Mouse (Mus musculus): ENCODE measurements around the gene 1600002K03Rik. TPM values are rescaled to one million over a fixed set of nuclear protein-coding genes. Genes with fewer than 3 reads are reported as not detected.

1600002K03Rik gene
- total RNA-seq (2023), result 10 to 100 TPM; 15.1 to 16.3 TPM

GRCm38 (mm10) chr10:80172527-80173292, at the start of gene 1600002K03Rik:
TSS of gene 1600002K03Rik (plus strand) at chr10:80172944.

DNA sequence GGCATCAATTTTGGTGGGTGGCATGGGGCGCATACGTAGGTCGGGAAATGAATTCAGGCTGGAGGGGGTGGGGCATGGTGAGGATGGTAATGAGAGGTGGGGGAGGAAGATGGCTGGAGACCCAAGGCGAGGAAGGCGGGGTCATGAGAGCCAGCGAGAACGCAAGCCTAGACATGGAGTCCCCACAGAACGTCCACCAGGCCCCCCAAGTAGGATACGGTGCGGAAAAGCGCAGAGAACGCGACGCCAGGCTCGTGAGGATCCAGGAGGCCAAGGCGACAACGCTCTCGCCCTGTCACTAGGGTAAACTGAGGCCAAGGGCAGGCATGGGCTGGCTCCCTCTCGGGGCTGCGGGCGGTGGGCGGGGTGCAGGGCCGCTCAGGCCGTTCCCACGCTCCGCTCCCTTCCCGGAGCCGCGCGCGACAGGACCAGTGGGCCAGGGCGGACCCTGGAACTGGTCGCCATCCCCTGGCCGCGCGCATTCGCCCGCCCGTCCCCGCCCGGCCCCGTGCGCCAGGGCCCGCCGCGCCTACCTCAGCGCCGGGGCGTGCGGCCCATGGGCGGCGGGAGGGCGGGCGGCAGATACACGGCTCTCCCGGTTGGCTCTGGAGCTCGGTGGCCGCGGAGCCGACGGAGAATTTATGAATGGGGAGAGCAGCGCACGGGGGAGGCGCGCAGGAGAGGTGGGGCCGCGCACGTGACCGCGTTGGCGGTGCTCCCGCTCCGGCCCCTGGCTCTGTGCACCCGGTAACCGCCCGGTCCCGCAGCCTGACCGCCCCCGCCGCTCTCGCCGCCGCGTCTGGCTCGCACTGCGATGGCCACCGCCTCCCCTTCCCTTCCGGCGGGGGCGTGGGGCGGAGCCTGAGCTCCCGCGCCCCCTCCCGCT, 33.9 kb upstream of the 1600002K03Rik start, which contains the start of gene Atp5d:
Gene Atp5d (plus strand): TSS at position 80 of the 886 bp plus-strand sequence.

DNA sequence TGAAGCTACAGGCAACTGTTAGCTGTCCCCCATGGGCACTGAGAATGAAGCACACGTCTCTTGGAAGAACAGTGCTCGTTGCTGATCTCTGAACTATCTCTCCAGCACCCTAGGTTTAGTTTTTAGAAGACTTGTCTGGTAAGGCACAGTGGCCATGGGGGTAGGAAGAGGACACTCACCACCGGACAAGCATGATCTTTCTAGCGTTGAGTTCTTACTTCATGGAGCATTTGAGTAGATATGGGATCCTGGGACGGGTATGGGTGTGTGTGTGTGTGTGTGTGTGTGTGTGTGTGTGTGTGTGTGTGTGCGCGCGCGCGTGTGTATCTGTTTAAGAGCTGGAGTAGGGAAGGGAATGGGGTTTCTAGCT, 32.1 kb upstream of the 1600002K03Rik start, which contains the start of gene Cbarp:
Gene Cbarp (minus strand): TSS at position 170 of the 370 bp plus-strand sequence.

GRCm38 (mm10) chr10:80147719-80148601, 24.8 kb upstream of the 1600002K03Rik start, which contains the start of gene Midn:
TSS of gene Midn (plus strand) at chr10:80148272.

DNA sequence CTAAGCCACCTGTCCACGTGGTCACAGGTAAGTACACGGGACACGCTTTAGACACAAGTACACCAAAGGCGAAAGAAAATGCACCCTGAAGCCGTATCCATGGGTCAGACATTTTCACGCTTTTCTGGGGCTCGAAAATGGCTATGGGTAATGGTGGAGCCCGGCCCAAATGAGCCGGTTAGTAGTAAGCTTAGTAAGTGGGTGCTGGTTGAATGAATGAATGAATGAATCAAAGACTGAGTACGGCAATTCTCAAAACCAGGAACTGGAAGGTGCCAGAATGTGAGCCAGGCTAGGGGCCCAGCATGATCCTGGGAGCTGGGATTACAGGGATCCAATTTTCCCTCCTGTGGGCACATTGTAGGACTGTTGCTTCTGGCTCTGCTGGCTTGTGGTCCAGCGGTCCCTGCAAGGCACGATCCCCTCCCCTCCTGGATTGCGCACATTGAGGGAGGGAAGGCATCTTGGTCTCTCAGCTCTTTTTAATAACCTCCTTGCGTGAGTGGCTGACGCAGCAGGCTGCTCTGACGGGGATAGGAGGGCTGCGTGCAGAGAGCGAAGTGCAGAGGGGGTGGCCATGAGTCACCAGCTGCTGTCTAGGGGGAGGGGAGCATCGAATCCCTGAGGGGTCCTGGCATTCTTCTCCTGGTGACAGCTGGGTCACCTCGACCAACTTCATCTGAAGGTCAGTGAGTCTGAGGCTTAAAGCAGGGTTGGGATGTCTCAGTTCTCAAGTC, 7.2 kb upstream of the 1600002K03Rik start, which contains the start of gene Cirbp:
Gene Cirbp (plus strand): TSS at position 594 of the 737 bp plus-strand sequence.

GRCm38 (mm10) chr10:80179068-80180051, 6.6 kb downstream of the 1600002K03Rik start, which contains the start of gene Efna2:
TSS of gene Efna2 (plus strand) at chr10:80179482.

Other genes starting within 250 kb of the 1600002K03Rik start
- 10 to 100 TPM in 1 of 2 experiments, 1 to 10 TPM in 1; 9.3 to 12.5 TPM for gene Arid3a, start 245.9 kb upstream of the 1600002K03Rik start, total RNA-seq (2023)
- gene Wdr18, start 212.8 kb upstream of the 1600002K03Rik start, total RNA-seq (2023), result 10 to 100 TPM; 54.5 to 63.1 TPM
- under 1 TPM in 1 of 2 experiments, not detected in 1; 0.89 TPM for gene Grin3b, start 202.2 kb upstream of the 1600002K03Rik start, total RNA-seq (2023)
- gene Tmem259, start 188.6 kb upstream of the 1600002K03Rik start, total RNA-seq (2023), result 100 to 1,000 TPM; 152 to 155 TPM
- gene Cnn2, start 184.4 kb upstream of the 1600002K03Rik start, total RNA-seq (2023), result 100 to 1,000 TPM; 509 to 532 TPM
- 10 to 100 TPM; 75.4 to 82.6 TPM for gene Abca7, start 176.4 kb upstream of the 1600002K03Rik start, total RNA-seq (2023)
- 100 to 1,000 TPM; 853 to 885 TPM for gene Arhgap45, start 156.3 kb upstream of the 1600002K03Rik start, total RNA-seq (2023)
- 10 to 100 TPM; 71.1 to 85.2 TPM for gene Polr2e, start 133.1 kb upstream of the 1600002K03Rik start, total RNA-seq (2023)
- 100 to 1,000 TPM; 155 to 180 TPM for gene Gpx4, start 125.8 kb upstream of the 1600002K03Rik start, total RNA-seq (2023)
- gene Sbno2, start 67.4 kb upstream of the 1600002K03Rik start, total RNA-seq (2023), result 10 to 100 TPM; 97.7 to 98.5 TPM
- gene Stk11, start 57.1 kb upstream of the 1600002K03Rik start, total RNA-seq (2023), result 100 to 1,000 TPM; 136 to 156 TPM
- 100 to 1,000 TPM; 157 to 178 TPM for gene Atp5d, start 34.3 kb upstream of the 1600002K03Rik start, total RNA-seq (2023)
- gene Cbarp, start 32.1 kb upstream of the 1600002K03Rik start, total RNA-seq (2023), result 10 to 100 TPM; 28.2 to 29.0 TPM
- gene Midn, start 24.7 kb upstream of the 1600002K03Rik start, total RNA-seq (2023), result 100 to 1,000 TPM; 102 to 113 TPM
- gene Cirbp, start 7.0 kb upstream of the 1600002K03Rik start, total RNA-seq (2023), result 100 to 1,000 TPM; 113 to 134 TPM
- gene Efna2, start 6.5 kb downstream of the 1600002K03Rik start, total RNA-seq (2023), result under 1 TPM; 0.27 to 0.41 TPM
- 10 to 100 TPM; 76.1 to 76.3 TPM for gene Mum1, start 53.5 kb downstream of the 1600002K03Rik start, total RNA-seq (2023)
- 100 to 1,000 TPM in 1 of 2 experiments, 10 to 100 TPM in 1; 99.2 to 104 TPM for gene Ndufs7, start 76.2 kb downstream of the 1600002K03Rik start, total RNA-seq (2023)
- gene Gamt, start 88.1 kb downstream of the 1600002K03Rik start, total RNA-seq (2023), result not detected
- gene Dazap1, start 88.5 kb downstream of the 1600002K03Rik start, total RNA-seq (2023), result 100 to 1,000 TPM; 175 to 182 TPM
- 1,000 to 10,000 TPM; 3,585 to 3,724 TPM for gene Rps15, start 119.5 kb downstream of the 1600002K03Rik start, total RNA-seq (2023)
- 1 to 10 TPM in 1 of 2 experiments, under 1 TPM in 1; 0.09 to 1.0 TPM for gene Apc2, start 123.0 kb downstream of the 1600002K03Rik start, total RNA-seq (2023)
- 10 to 100 TPM; 25.0 to 28.7 TPM for gene 2310011J03Rik, start 147.6 kb downstream of the 1600002K03Rik start, total RNA-seq (2023)
- 1 to 10 TPM; 2.9 to 3.1 TPM for gene Pcsk4, start 156.6 kb downstream of the 1600002K03Rik start, total RNA-seq (2023)
- under 1 TPM in 1 of 2 experiments, not detected in 1; 0.90 TPM for gene Reep6, start 157.0 kb downstream of the 1600002K03Rik start, total RNA-seq (2023)
- not detected for gene Adamtsl5, start 175.5 kb downstream of the 1600002K03Rik start, total RNA-seq (2023)
- gene Plk5, start 183.5 kb downstream of the 1600002K03Rik start, total RNA-seq (2023), result not detected
- gene Mex3d, start 214.7 kb downstream of the 1600002K03Rik start, total RNA-seq (2023), result 1 to 10 TPM; 8.0 to 8.7 TPM
- 100 to 1,000 TPM; 107 to 120 TPM for gene Mbd3, start 226.6 kb downstream of the 1600002K03Rik start, total RNA-seq (2023)
- gene Uqcr11, start 233.9 kb downstream of the 1600002K03Rik start, total RNA-seq (2023), result 10 to 100 TPM; 63.7 to 70.9 TPM